Mouse (Mus musculus) midbrain, postnatal 0 days (tissue): Measurements from ENCODE around the gene Blm. TPM values are rescaled to one million over a fixed set of nuclear protein-coding genes. Genes with fewer than 3 reads are reported as not detected.

ENCODE experiments used
- ATAC-seq: fragments of 200-750 bp; cut with Nextera tagmentation; 2 replicates; pipeline ENCODE4 v1.8.0; 2017; ENCODE audit warnings: moderate number of reproducible peaks, mild to moderate bottlenecking, moderate TSS enrichment, moderate library complexity; ENCODE audit not compliant: low FRiP score
- DNase-seq: peaks from one replicate; pipeline ENCODE4 v3.0.0-alpha.2; 2015; ENCODE audit warnings: low spot score
- H3K27ac ChIP-seq: fragments of 300-500 bp; sonication (generic); 2 replicates; pipeline ENCODE4 v1.5.1; 2014; ENCODE audit warnings: low read depth, mild to moderate bottlenecking, low read length, mixed read lengths
- H3K27me3 ChIP-seq: fragments of 300-500 bp; sonication (generic); 2 replicates; pipeline ENCODE4 v1.6.1; 2014; ENCODE audit warnings: low read length, control low read depth, mixed read lengths; ENCODE audit not compliant: insufficient read depth
- H3K36me3 ChIP-seq: fragments of 300-500 bp; sonication (generic); 2 replicates; pipeline ENCODE4 v1.6.1; 2014; ENCODE audit warnings: low read length, control low read depth, mixed read lengths; ENCODE audit not compliant: insufficient read depth
- H3K4me1 ChIP-seq: fragments of 300-500 bp; sonication (generic); 2 replicates; pipeline ENCODE4 v1.6.1; 2014; ENCODE audit warnings: mild to moderate bottlenecking, control low read depth, antibody characterized with exemption, low read length, mixed read lengths; ENCODE audit not compliant: insufficient read depth
- H3K4me2 ChIP-seq: fragments of 300-500 bp; sonication (generic); 2 replicates; pipeline ENCODE4 v1.6.1; 2014; ENCODE audit warnings: low read depth, mild to moderate bottlenecking, low read length, mixed read lengths; ENCODE audit not compliant: poor library complexity, severe bottlenecking
- H3K4me3 ChIP-seq: fragments of 300-500 bp; sonication (generic); 2 replicates; pipeline ENCODE4 v1.5.1; 2014; ENCODE audit warnings: low read depth, mild to moderate bottlenecking, low read length, moderate library complexity
- H3K9ac ChIP-seq: fragments of 300-500 bp; sonication (generic); replicated peaks from 2 replicates; pipeline ENCODE4 v1.6.1; 2014; ENCODE audit warnings: mild to moderate bottlenecking, low read length, moderate library complexity, mixed read lengths; ENCODE audit not compliant: poor library complexity, severe bottlenecking
- H3K9me3 ChIP-seq: fragments of 300-500 bp; sonication (generic); 2 replicates; pipeline ENCODE4 v1.6.1; 2016; ENCODE audit warnings: low read length, control low read depth
- CTCF ChIP-seq: IDR thresholded peaks from 2 replicates; pipeline ENCODE4 v1.5.1; 2016; ENCODE audit warnings: antibody characterized with exemption, mild to moderate bottlenecking
- WGBS: fragments of 180-500 bp; shearing (Covaris S2); extraction: QIAGEN DNeasy Blood & Tissue Kit; methylation state at CpG from one replicate; pipeline ENCODE4 v1.1.7; 2014; 5-methylcytosine and 5-hydroxymethylcytosine counted together
- polyA plus RNA-seq: library from polyadenylated mRNA; unstranded; fragments of >200 nt; fragmentation: Nextera tagmentation; extraction: Ambion mirVana; gene quantifications from 2 replicates; pipeline ENCODE4 v1.2.1, GENCODE M21; 2015
- total RNA-seq: library from RNA; depleted of rRNA; stranded (reverse); fragments of >200 nt; gene quantifications from 2 replicates; pipeline ENCODE4 v1.2.3, GENCODE M21; 2014

Gene Blm
- total and polyA plus RNA-seq, 2 experiments from 2014 or later, result 5.0 to 8.4 TPM

DNA sequence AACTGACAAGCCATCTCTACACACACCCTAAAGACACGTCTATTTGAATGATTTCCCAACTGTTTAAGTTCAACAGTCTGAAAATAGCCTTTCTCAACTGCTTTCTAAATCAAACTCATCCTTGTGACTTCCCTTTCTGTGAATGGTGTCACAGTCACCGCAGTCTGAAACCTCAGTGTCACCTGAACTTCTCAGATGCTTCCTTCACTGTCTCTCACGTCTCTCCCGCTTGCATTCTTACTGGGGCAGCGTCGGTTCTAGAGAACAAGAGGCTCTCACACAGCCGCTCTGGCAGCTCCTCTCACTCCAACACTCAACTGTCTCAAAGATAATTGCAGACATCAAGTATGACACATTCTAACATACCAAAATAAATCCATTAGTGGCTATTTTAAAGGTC lies 33.9 kb downstream of the Blm start:
- no peak for DNase-seq
- 88% methylated on average over 7 of the region's 7 CpGs for WGBS
- ATAC-seq, result no peak

GRCm38 (mm10) chr7:80500099-80500498 lies 34.8 kb downstream of the Blm start:
- no peaks in the 10 kb centered on the region for H3K27me3 ChIP-seq
- no peak for ATAC-seq

More for the DNA sequence above, 33.9 kb downstream of the Blm start:
- Histone ChIP-seq H3K27ac (no peak overlapping the region), H3K4me3 (no peak overlapping the region), H3K4me2 (no peak overlapping the region), H3K27me3 (no peaks in the 10 kb centered on the region), H3K4me1 (no peaks in the 10 kb centered on the region), H3K36me3 (no peaks in the 10 kb centered on the region), H3K9ac (no peak overlapping the region), H3K9me3 (no peaks in the 10 kb centered on the region)
- no peak for TF ChIP-seq CTCF

GRCm38 (mm10) chr7:80499190-80499962 lies 35.5 kb downstream of the Blm start:
- H3K27me3 ChIP-seq, result no peaks in the 10 kb centered on the region
- H3K9me3 ChIP-seq, result no peaks in the 10 kb centered on the region
- DNase-seq (no peak), ATAC-seq (no peak)
- H3K36me3 ChIP-seq, result no peaks in the 10 kb centered on the region
- no peak overlapping the region for H3K9ac ChIP-seq
- H3K4me3 ChIP-seq, result no peak overlapping the region
- H3K4me2 ChIP-seq, result no peak overlapping the region
- WGBS, result 82% methylated on average over 9 of the region's 9 CpGs
- no peak for TF ChIP-seq CTCF
- no peak overlapping the region for H3K27ac ChIP-seq
- H3K4me1 ChIP-seq, result no peaks in the 10 kb centered on the region

More at GRCm38 (mm10) chr7:80500099-80500498, 34.8 kb downstream of the Blm start:
- TF ChIP-seq CTCF, result no peak
- no peak for DNase-seq
- H3K9ac ChIP-seq, result no peak overlapping the region
- no peak overlapping the region for H3K27ac ChIP-seq
- H3K4me3 ChIP-seq, result no peak overlapping the region
- H3K4me2 ChIP-seq, result no peak overlapping the region
- no peaks in the 10 kb centered on the region for H3K9me3 ChIP-seq
- no peaks in the 10 kb centered on the region for H3K4me1 ChIP-seq
- H3K36me3 ChIP-seq, result no peaks in the 10 kb centered on the region

GRCm38 (mm10) chr7:80496656-80497055 lies 38.3 kb downstream of the Blm start:
- no peaks in the 10 kb centered on the region for H3K27me3 ChIP-seq
- H3K9me3 ChIP-seq, result no peaks in the 10 kb centered on the region
- no peak overlapping the region for H3K9ac ChIP-seq
- DNase-seq, result no peak
- no peak overlapping the region for H3K4me3 ChIP-seq
- no peak for ATAC-seq
- H3K4me2 ChIP-seq, result no peak overlapping the region
- H3K36me3 ChIP-seq, result no peaks in the 10 kb centered on the region
- 87% methylated on average over 3 of the region's 3 CpGs for WGBS
- TF ChIP-seq CTCF, result no peak
- no peaks in the 10 kb centered on the region for H3K4me1 ChIP-seq
- H3K27ac ChIP-seq, result no peak overlapping the region

DNA sequence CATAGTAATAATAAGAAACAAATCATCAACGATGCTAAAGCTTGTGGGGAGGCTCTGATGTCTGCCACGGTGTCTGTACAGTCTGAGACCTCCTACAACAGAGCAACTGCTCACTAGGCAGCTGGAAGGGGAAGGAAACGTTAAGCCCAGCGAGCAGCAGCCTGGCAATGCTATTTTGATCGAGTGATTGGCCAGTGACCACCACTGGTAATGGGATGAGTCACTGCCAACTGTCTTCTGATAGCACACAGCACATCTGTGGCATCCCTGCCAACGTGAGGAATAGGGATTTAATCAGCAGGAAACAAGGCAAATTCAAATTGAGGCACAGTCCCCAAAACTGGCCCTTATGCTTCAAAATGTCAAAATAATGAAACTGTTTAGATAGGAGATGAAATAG lies 39.7 kb downstream of the Blm start:
- ATAC-seq, result no peak
- Histone ChIP-seq H3K36me3 (no peaks in the 10 kb centered on the region), H3K9ac (no peak overlapping the region), H3K27ac (no peak overlapping the region), H3K4me3 (no peak overlapping the region), H3K27me3 (no peaks in the 10 kb centered on the region), H3K4me2 (no peak overlapping the region), H3K4me1 (no peaks in the 10 kb centered on the region), H3K9me3 (no peaks in the 10 kb centered on the region)
- TF ChIP-seq CTCF, result no peak
- no peak for DNase-seq
- WGBS, result 84% methylated on average over 6 of the region's 6 CpGs

GRCm38 (mm10) chr7:80491995-80492394 lies 42.9 kb downstream of the Blm start:
- H3K4me3 ChIP-seq, result no peak overlapping the region
- ATAC-seq (no peak), DNase-seq (no peak)
- no peaks in the 10 kb centered on the region for H3K9me3 ChIP-seq
- no peak for TF ChIP-seq CTCF
- no peaks in the 10 kb centered on the region for H3K27me3 ChIP-seq
- no peak overlapping the region for H3K27ac ChIP-seq
- WGBS, result 96% methylated on average over 3 of the region's 3 CpGs
- no peak overlapping the region for H3K9ac ChIP-seq
- H3K4me1 ChIP-seq, result no peaks in the 10 kb centered on the region
- H3K4me2 ChIP-seq, result no peak overlapping the region
- H3K36me3 ChIP-seq, result no peaks in the 10 kb centered on the region
